Mouse (Mus musculus) mesoderm, embryonic 11.5 days (tissue): ENCODE results near the gene Scel.

Experiments used
- DNase-seq: peaks from one replicate; pipeline ENCODE4 v3.0.0-alpha.2; 2012; ENCODE audit warnings: low read depth, low spot score

Scel gene

GRCm38 (mm10) chr14:103571598-103572320 is 58.6 kb downstream of the Scel start:
- no peak for DNase-seq

GRCm38 (mm10) chr14:103575854-103576253 is 62.7 kb downstream of the Scel start:
- DNase-seq: no peak

GRCm38 (mm10) chr14:103577011-103577410 is 63.9 kb downstream of the Scel start:
- DNase-seq: no peak

GRCm38 (mm10) chr14:103586662-103587061 is 73.5 kb downstream of the Scel start:
- peak; percentile 25 for DNase-seq

GRCm38 (mm10) chr14:103587208-103587900 is 74.2 kb downstream of the Scel start:
- no peak for DNase-seq

- DNase-seq: no peak
Observed at GRCm38 (mm10) chr14:103589819-103590218, 76.7 kb downstream of the Scel start.

GRCm38 (mm10) chr14:103595870-103596269 is 82.7 kb downstream of the Scel start:
- no peak for DNase-seq

GRCm38 (mm10) chr14:103608063-103608462 is 94.9 kb downstream of the Scel start:
- DNase-seq: no peak

GRCm38 (mm10) chr14:103613573-103614271 is 100.6 kb downstream of the Scel start:
- no peak for DNase-seq

- no peak for DNase-seq
Observed at GRCm38 (mm10) chr14:103614272-103614587, 101.1 kb downstream of the Scel start.

GRCm38 (mm10) chr14:103619756-103620155 is 106.6 kb downstream of the Scel start:
- DNase-seq: no peak

GRCm38 (mm10) chr14:103621207-103621606 is 108.1 kb downstream of the Scel start:
- no peak for DNase-seq

- no peak for DNase-seq
Observed at GRCm38 (mm10) chr14:103626100-103626499, 113.0 kb downstream of the Scel start.

- DNase-seq: no peak
Observed at GRCm38 (mm10) chr14:103629639-103630364, 116.7 kb downstream of the Scel start.

GRCm38 (mm10) chr14:103630545-103630944 is 117.4 kb downstream of the Scel start:
- no peak for DNase-seq

GRCm38 (mm10) chr14:103643933-103644332 is 130.8 kb downstream of the Scel start:
- DNase-seq: peak; percentile 58

- no peak for DNase-seq
Observed at GRCm38 (mm10) chr14:103647981-103648380, 134.8 kb downstream of the Scel start.

- DNase-seq: peak; percentile 66
Observed at GRCm38 (mm10) chr14:103648623-103649255, 135.6 kb downstream of the Scel start.

- no peak for DNase-seq
Observed at GRCm38 (mm10) chr14:103649302-103649701, 136.2 kb downstream of the Scel start.

GRCm38 (mm10) chr14:103649896-103650334 is 136.8 kb downstream of the Scel start, which contains the start of gene Slain1:
TSS of gene Slain1 (plus strand) at chr14:103650228.
- peak; percentile 90 for DNase-seq

GRCm38 (mm10) chr14:103650413-103651101 is 137.4 kb downstream of the Scel start:
- DNase-seq: peak; percentile 62
